Mouse (Mus musculus) 416B (cell line): ENCODE measurements around the gene Polr2g.

Source experiments
- DNase-seq: peaks from one replicate; pipeline ENCODE4 v3.0.0; 2011; ENCODE audit warnings: low read depth

The Polr2g gene

GRCm38 (mm10) chr19:8758899-8759298 lies 39.5 kb downstream of the Polr2g start:
- no peak for DNase-seq

DNA sequence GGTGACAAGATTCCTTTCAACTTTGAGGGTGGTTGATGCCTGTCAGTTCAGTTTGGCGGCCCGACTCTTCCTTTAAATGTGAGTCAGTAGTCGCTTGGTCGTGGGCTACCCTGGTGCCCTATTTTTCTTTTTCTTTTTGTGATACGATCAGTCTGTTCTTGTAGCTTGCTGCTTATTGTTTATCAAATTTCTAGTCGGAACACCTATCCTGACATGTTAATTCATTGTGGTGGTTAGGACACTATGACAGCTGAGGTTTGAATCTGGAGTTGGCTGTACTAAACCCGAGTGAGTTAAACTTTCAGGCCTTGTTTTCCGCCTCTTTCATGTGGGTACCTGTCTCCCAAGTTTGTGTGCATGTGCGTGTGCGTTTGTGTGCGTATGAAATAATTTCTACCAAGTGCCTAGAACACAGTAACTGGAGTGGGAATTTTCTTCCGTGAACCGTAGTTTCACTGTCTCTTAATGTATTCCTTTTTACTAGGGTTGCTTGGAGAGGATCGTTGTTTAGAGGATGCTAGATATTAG lies 40.8 kb downstream of the Polr2g start:
- peak; percentile 48 for DNase-seq

- peak; percentile 94 for DNase-seq
Measured at GRCm38 (mm10) chr19:8756635-8757387, 41.6 kb downstream of the Polr2g start, which contains the start of gene Nxf1. Nxf1 (plus strand) TSS chr19:8757073.

GRCm38 (mm10) chr19:8755652-8756051 lies 42.7 kb downstream of the Polr2g start:
- DNase-seq = no peak

- DNase-seq = peak; percentile 54
Measured at GRCm38 (mm10) chr19:8747368-8747767, 51.0 kb downstream of the Polr2g start.

GRCm38 (mm10) chr19:8745382-8745781 lies 53.0 kb downstream of the Polr2g start:
- DNase-seq = no peak
